Mouse (Mus musculus) kidney, postnatal 25 days (tissue): ENCODE data around the gene Lsamp.
A peak's percentile ranks its signal among the peaks of the same experiment; 100 is the strongest.

ENCODE experiments used
- DNase-seq, 2 experiments: peaks; one replicate each; pipeline ENCODE4 v3.0.0; 2021; ENCODE audit warnings: mixed read lengths in 2 of 2

The Lsamp gene

DNA sequence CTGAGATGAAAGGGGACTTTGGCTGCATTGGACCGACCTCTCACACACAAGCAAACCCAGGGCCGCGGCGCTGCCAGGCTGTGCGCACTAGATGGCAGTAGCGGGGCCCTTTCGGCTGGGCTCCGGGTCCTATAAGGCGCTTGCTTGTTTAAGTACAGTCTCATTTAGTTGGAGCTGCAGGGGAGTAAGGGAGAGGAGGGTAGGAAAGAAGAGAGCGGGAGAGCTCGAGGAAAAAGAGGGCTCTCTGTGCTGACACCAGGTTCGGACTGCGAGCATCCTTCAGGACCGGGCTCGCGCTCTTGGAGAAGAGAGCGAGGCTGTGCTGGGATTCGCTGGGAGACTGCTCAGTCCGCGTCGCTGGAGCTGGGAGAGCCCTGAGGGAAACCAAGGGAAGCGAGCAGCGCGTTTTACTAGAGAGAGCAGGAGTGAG lies at the start of gene Lsamp:
TSS of gene Lsamp (plus strand) at position 157 of the 430 bp plus-strand sequence.
- DNase-seq: peak; percentile 43 to 53

DNA sequence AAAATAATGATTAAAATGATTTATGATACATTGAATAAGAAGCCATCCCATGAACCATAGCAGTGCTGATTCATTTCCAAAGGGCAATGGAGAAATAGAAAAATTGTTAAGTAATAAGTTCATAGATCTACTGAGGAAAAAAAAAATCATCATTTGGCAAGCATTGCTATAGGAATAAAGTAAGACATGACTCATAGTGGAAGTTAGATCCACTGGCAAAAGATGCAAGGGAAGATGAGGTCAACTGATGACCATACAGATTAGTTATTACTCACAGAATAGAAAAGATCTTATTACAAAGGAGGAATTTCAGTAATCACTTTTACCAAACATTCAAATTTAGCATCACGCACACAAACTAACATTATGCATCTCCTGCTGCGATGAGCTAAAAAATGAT lies 26.5 kb upstream of the Lsamp start:
- no peak for DNase-seq

DNA sequence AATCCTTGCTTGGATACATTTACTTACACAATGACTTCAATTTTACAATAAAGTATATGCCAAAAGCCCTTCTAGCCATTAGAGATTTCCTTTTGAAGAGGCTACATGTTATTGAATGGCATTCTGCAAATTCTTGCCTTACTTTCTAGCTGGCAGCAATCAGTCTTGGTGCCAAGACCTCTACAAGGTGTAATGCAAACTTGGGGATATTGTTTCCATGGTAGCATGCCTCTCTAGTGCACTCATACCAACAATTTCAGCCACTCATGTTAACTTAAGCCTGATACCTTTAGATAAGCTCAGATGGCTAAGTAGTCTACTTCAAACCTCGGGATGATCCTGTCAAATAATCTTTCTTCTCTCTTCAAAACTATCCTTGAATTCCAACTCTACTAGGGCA lies 11.4 kb upstream of the Lsamp start:
- DNase-seq: no peak

DNA sequence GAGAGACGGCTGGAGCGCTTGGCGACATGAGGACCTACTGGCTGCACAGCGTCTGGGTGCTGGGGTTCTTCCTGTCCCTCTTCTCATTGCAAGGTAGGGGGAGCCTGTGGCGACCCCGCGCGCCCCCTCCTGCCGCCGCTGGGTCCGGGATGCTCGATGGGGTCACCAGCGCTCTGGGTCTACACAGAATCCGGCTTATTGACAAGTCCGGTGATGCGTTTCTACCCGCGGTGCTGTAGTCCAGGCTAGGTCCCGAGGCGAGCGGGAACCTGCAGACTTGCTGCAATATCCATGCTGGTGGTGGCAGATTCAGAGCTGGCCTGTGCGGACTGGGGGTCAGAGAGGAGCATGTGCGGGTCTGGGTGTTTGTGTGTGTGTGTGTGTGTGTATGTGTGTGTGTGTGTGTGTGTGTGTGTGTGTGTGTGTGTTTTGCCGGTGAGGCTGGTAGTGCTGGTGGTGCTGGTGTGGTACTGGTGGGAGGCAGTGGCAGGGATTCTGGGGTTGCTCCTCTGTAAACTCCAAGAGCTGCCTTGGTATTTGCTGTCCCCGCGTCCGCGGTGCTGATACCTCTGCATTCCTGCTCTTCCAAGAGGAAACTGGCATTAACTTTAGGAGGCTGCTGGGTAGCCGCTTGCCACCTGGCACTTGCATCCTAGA lies 602 bp downstream of the Lsamp start:
- DNase-seq: peak in 1 of 2 experiments; percentile 30

DNA sequence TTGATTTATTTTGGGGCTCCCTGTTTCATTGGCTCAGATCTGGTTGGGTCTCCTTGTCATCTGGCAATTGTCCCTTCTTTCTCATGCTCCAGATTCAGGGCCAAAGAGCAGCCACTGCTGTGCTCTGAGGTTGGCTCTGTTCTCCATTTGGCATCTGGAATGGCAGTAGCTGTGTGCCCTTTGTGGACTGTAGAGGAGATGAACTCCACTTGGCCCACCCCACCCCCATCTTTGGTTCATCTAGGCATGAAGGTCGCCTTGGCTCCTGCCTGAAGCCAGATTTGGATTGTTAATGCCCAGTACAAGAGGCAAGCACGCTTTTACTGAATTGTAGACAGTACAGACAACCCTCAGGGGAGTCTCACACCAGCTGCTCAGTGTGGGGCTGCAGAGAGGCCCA lies 4.3 kb downstream of the Lsamp start:
- peak in 1 of 2 experiments; percentile 2 for DNase-seq

DNA sequence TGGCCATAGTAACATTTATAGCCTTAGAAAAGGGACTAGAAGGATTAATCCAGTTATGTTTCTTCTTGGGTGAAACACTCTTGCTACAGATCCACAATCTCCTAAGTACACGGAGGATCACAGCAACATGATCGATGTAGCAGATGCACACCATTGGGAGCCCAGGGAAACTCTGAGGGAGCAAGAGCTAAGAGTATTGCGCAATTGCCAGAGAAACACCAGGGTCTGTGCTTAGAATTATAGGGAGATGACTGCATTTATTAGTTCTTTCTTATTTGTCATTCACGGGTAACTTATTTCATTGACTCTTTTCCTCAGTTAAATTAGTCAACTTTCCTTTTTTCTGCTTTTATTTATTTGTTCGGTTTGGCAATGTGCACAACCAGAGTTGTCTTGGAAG lies 10.7 kb downstream of the Lsamp start:
- DNase-seq: no peak

DNA sequence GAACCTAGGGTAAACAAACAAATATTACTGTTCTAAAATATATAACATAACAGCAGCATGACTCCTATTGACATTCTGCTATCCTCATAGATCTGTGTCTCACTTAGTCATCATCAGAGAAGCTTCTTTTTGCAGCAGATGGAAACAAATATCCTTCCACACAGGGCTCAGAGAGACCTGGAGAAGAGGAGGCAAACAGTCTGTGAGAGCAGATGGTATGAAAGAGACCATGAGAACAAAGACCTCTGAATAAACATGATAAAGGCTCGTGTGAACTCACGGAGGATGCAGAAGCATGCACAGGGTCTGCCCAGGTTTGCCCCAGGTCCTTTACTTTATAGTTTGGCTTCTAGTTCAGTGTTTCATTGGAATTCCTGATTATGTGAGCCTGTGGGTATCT lies 24.6 kb downstream of the Lsamp start:
- DNase-seq: no peak

DNA sequence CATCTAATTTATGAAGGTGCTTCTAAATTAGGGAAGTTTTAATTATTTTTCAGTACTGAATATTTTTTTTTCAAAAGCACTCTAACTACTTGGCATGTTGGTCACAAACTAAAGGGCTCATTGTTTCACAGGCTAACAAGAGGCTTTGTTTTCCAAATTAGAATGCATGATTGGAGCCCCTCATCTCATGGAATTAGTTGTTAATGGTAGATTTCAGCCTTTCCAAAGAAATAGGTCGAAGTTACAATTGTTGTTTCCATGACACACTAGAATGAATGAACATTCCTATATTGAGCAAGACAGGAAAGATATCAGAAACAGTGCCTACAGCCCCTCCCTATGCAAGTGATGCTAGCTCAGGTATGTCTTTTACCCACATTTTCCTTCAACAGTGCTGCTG lies 26.9 kb downstream of the Lsamp start:
- no peak for DNase-seq

DNA sequence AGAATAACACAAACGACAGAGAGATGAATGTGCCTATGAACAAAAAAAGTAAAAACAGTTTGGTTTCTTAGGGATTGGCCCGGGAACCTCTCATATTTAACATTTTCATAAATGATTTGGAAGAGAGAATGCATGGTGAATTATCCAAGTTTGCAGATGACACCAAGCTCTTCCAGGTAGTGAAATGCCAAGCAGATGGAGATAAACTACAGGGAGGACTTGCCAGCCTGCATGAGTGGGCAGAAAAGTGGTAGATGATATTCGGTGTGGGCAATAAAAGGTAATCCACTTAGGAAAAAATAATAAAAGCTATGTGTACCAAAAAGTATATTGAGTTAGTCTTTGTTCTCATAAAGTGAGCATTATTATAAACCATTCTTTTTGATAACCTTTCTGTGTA lies 38.5 kb downstream of the Lsamp start:
- no peak for DNase-seq

DNA sequence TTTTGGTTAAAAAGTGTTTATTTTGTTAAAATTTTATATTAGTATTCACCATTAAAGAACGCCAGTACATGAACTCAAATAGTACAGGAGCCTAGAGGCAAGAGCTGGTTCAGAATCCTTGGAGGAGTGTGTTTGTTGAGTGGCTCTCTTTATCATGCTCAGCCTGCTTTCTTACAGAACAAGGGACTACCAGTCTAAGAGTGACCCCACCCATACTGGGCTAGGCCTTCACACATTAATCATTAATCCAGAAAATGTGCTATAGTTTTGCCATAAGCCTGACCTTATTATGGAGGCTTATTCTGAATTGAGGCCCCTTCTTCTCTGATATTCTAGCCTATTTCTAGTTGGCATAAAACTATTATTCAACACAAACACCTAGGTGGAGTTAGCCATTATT lies 52.6 kb downstream of the Lsamp start:
- no peak for DNase-seq

DNA sequence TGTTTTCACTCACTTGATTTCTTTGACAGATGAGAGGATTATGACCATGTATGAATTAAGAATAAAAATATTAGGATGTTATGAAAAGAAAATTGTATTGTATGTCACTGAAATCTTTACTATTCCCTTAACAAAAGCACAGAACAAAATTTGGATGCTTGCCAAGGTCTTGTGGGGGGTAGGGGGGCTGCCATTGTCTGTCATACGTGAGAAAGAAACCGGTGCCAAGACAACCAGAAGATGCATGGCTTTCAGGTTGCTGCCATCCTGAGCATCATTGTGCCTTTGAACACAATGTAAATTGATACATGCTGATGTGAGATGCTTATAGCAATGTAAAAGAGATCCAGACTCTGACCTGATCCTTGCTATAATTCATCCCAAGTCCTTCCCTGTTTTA lies 75.4 kb downstream of the Lsamp start:
- no peak for DNase-seq

DNA sequence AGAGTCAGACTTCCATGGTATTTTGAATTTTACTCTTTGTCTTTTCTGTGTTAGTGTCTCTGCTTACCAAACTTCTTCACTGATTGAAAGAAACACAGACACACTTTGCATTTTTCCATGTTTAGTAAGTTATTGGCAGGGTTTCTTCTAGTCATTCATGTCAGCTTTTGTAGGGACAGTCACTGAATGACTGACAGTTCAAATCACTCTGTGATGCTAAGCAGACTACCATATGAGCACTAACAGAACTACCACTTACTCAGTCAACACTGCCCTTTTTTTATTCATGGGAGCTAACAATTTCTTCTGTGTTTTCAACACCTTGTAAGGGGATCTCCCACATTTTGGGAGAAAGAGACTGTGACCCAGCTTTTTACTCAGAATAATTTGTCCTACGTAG lies 75.8 kb downstream of the Lsamp start:
- DNase-seq: no peak

DNA sequence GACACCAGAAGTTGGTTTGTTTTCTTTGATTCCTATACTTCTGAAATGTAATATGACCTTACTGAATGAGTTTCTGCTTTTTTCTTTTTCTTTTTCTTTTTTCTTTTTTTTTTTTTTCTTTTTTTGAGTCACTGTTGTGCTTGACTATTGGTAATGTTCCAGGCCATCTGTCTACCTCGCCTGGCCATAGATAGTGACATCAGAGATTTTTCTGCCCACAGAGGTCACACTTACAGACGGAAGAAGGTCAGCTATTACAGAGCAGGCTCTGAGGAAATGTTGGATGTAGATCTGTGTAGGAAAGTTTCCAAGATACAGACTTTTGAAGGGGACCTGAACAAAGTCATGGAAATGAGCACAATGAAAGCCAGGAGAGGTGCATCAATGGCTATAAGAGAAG lies 76.3 kb downstream of the Lsamp start:
- DNase-seq: no peak

DNA sequence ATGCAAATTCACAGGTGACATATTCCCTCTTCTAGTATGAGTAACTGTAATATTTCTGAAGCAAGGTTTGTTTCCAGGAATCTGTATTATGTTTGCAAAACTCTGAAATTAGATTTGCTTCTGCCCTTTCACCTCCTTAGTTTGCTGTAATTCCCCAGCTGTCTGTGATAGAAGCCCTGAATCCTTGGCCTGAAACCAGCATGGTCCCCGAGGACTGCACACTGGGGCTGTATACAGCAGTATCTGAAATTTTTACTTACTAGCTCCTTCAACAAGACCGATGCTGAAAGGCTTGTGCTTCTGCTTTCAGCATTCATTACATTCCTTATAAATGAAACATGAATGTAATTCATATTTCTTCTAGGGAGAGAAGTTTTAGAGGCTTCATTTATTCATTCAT lies 91.4 kb downstream of the Lsamp start:
- DNase-seq: no peak

DNA sequence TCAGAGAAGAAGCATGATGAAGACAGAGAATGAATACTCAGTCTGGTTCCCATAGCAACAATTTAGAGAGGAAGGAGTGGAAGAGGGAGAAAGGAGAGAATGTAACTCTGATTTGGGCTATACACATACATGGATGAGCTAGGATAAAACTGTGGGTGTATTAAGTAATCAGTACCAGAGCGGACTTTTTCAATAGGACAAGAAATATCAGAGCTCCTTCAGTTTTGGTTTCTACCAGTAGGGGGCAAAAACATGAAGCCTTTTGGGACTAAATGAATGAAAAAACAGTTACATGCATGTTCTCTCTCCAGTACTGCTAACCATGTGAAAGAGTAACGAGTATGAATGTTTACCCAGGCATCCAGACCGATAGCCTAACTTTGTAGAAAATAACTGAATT lies 96.1 kb downstream of the Lsamp start:
- no peak for DNase-seq

DNA sequence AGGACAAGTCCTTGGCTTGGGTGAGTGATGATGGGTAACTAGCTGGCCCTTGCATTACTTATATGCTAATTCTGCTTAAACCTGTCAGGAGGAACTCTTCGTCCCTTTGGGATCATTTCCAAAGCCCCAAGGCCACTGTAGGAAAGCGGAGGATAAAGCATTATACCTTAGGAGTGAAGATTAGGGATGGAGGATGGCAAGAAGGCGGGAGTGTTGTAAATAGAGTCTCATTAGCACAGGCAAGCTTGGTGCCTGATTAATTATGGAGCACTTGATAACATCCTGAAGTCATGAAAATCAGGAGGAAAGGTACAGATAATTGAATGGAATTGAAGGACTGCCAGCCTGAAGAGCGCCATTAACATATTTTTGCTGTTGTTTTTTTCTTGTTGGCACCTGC lies 120.2 kb downstream of the Lsamp start:
- no peak for DNase-seq

DNA sequence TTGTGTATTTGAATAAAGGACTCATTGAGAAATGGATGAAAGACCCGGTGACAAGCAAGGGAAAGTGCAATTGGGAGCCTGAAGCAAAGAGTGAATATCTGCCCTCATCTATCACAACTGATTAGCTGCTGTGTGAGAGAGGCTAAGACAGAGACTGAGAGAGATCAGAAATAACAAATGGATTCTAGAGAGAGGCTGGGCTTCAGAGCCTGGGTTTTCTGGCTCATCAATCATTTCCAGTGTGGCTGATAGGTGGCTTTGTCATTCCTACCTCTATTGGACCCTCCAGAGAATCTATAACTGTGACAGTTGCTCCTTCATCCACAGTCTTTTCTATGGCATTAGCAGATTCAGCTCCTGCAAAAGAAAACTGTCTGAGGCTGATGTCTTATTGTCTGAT lies 198.8 kb downstream of the Lsamp start:
- no peak for DNase-seq

DNA sequence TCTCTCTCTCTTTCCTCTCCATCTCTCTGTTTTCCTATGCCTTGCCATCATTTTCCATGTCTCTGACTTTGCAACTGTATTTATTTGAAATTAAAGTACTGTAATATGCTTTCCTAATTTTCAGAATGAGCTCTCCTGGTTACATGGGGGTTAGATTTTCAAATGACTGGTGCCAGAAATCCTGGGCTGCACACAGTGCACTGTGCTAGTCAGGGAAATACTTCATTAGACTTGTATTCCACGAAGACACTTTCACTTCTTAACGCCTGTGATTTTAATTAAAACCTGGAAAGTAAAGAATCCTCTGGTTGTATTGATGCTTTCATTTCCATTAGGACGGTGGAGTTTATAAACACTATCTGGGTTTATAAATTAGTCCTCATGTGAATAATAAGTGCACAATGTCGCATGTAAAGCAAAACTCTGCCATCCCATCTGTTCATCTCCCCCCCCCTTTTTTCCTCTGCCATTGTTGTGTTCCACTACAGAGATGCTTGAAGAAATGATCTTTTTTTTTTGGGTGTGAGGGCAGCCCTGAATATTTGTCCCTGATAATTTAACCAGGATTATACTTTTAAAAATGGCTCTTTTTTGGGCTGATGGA lies 203.9 kb downstream of the Lsamp start:
- no peak for DNase-seq

DNA sequence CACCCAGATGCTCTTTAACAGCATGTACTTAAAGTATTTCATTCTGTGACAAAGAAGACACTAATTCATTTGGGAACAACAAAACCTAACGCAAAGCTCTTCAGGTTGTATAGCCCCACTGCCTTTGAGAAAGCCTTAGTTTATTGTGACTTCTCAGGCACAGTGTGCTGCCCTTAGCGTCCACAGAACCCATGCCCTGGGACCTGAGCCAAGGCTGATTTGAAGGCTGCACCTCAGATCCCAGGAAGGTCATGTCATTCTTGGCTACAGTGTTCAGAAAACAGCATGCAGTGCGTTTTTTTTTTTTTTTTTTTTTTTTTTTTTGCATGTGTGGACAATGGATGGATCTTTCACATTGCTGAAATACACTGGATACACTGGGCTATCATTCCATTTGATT lies 210.2 kb downstream of the Lsamp start:
- no peak for DNase-seq

DNA sequence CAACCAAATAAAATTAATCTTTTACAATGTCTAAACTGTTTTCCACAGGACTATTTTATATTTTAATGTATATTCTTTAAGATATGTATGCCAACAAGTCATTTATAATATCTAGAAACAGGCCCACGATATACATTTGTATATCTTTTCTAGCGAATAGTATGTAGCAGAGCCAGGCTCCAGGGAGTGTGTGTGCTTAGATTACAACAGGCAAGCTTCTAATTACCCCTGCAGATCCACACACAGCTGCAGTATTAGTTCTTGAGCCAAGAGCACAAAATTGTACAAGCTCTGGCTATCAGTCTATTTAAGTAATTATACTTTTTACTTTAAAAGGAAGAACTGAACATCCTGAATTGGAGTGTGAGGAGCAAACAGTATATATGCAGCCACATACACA lies 210.7 kb downstream of the Lsamp start:
- no peak for DNase-seq

DNA sequence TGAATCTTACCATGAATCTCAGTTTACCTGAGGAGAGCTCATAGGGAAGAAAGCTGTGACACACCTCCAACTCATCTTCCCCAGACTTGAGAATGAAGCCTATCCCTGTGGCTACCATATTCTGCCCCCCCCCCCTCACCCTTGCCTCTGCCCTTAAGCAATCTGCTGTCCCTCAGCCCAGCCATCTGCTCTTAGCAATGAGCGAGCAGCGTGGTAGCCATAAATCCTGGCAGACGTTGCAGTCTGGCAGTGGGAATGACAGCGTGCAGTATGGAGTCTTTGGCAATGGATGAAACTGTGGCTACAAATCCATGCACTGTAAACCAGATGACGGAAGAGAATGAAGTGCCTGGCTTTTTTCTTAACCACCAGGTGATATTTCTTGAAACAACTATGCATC lies 244.5 kb downstream of the Lsamp start:
- DNase-seq: no peak

DNA sequence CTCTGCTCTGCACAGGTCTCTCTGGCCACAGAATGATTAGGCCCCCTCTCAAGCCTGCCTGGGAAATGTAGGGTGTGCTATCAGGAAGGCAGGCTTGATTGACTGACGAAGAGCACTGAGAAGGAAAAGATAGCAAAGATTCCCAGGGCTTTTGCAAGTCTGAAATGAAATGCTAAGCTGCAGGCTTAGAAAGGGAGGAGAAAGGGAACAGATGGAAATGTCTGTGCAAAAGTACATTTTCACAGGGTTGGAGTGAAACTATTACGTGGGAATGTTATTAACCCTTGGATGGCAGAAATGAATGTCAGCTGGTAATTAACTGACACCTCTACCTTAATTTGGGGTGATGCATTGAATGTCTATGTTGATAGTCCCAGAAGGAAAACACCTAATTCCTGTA lies 248.9 kb downstream of the Lsamp start:
- no peak for DNase-seq

DNA sequence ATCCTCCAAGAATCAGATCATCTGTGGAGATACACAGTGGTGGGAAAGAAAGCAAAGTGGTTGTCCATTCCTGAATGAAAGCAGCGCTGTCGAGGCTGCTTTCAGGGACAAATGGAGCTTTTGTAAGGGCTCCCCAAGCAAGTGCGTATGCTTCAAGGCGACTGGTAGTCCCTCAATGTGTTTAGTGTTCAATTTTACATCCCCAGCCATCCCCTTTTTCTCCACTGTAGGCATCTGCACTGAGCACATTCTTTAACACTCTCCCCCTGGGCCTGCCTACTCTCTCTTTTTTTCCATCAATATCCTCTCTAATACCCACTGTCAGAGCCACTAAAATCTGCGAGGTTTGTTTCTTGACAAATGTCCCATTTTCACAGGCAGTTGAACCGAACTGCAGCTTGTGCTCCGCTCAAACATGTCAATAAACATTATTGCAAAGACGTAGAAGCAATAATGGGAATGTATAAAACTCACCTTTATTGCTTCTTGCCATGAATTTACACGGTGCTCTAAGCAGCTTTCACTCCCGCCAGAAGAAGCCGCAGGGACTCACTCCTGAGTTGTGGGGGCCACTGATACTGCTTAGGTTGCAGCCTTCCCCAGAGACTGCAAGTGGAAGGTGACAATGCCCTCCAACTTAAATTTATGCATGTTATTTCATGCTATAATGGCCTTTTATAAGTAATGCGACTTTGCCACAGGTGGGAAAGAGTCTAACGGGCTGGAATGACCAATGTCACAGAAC lies 250.2 kb downstream of the Lsamp start:
- DNase-seq: no peak

DNA sequence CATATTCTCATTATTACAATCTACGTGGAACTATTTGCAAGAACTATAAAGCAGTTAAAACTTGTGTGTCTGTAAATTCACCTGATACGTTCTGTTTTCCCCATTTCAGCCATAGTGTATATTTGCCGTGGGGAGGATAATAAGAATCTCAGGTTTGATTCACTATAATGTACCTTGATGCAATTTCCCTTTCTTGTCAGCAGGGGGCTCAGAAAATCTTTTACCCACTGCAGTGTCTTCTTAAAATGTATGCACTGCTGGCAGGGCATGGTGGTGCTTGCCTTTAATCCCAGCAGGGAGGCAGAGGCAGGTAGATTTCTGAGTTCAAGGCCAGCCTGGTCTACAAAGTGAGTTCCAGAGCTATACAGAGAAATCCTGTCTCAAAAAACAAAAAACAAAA lies 287.7 kb downstream of the Lsamp start:
- no peak for DNase-seq
